Mouse (Mus musculus): ENCODE measurements at regions not wholly inside any gene's neighbourhood (a gene's known extent, or its start where the extent isn't known, plus 50 kb on each side); places are given as distances from the start of the nearest gene placed in this dataset.

- H3K4me3 ChIP-seq = no peak overlapping the region
- WGBS = 43% methylated on average over 8 of the region's 8 CpGs
- no peak overlapping the region for H3K4me2 ChIP-seq (replicated peaks)
- no peak overlapping the region for H3K9ac ChIP-seq
- no peaks in the 10 kb centered on the region for H3K4me1 ChIP-seq
- no peaks in the 10 kb centered on the region for H3K36me3 ChIP-seq
- no peak for ATAC-seq (ENCODE audit: low FRiP score, low read depth)
- H3K27ac ChIP-seq = no peak overlapping the region
- no peaks in the 10 kb centered on the region for H3K9me3 ChIP-seq
- 0 out of 2 replicates have a peak, but pooled peaks cover 5% of the 10 kb centered on the region for H3K27me3 ChIP-seq (replicated peaks)
Observed at GRCm38 (mm10) chr4:135041921-135042320, 78.5 kb upstream of the Runx3 start.

DNA sequence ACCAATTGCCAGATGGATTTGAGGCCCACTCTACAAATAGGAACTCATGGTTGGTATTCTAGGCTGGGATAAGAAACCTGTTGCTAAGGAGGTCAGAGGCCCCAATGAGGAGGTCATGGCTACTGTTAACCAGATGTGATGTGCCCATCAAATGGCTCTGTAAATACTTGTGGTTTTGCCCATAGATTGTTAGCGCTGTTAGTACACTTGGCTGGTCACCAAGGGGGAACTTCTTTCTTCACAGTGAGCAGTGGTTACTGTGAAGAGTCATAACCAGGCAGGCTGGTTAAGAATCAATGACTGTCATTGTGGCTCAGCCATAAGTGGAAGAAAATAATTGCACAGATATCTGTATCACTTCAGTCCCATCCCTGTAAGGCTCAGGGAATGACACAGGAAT is 78.0 kb upstream of the Runx3 start:
- Histone ChIP-seq H3K9me3 (no peaks in the 10 kb centered on the region), H3K4me1 (no peaks in the 10 kb centered on the region), H3K36me3 (no peaks in the 10 kb centered on the region), H3K4me2 (replicated peaks) (no peak overlapping the region), H3K27me3 (replicated peaks) (0 out of 2 replicates have a peak, but pooled peaks cover 5% of the 10 kb centered on the region), H3K27ac (no peak overlapping the region), H3K9ac (no peak overlapping the region), H3K4me3 (no peak overlapping the region)
- ATAC-seq (ENCODE audit: low FRiP score, low read depth) = no peak
- whole genome bisulfite sequencing = 88% methylated on average over 1 of the region's 1 CpGs

DNA sequence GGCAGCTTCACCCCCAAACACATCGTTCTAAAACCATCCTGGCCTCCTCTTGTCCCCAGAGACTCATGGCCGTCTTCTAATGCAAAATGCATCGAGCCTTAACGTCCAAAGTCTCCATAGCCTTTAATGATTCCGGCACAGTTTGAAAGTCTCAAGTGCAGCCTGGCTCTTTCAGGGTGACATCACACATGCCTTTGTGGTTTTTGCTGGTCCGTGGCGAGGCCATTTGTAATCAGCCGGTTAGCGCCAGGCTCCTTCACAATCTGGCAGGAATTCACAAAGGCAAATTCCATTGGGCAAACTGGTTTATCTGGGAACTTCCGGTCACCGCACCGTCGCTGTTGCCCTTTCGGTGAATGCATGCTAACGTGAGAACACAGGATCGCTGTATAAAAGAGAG is 75.4 kb upstream of the Runx3 start:
- Histone ChIP-seq H3K9me3 (no peaks in the 10 kb centered on the region), H3K4me2 (replicated peaks) (no peak overlapping the region), H3K4me1 (no peaks in the 10 kb centered on the region), H3K27ac (no peak overlapping the region), H3K9ac (no peak overlapping the region), H3K27me3 (replicated peaks) (0 out of 2 replicates have a peak, but pooled peaks cover 5% of the 10 kb centered on the region), H3K36me3 (no peaks in the 10 kb centered on the region), H3K4me3 (no peak overlapping the region)
- ATAC-seq (ENCODE audit: low FRiP score, low read depth) = no peak
- 75% methylated on average over 16 of the region's 16 CpGs for WGBS

GRCm38 (mm10) chr4:135046619-135047018 is 73.8 kb upstream of the Runx3 start:
- ATAC-seq (ENCODE audit: low FRiP score, low read depth) = no peak
- Histone ChIP-seq H3K4me1 (no peaks in the 10 kb centered on the region), H3K27ac (no peak overlapping the region), H3K9ac (no peak overlapping the region), H3K36me3 (no peaks in the 10 kb centered on the region), H3K4me3 (no peak overlapping the region), H3K4me2 (replicated peaks) (no peak overlapping the region), H3K27me3 (replicated peaks) (0 out of 2 replicates have a peak, but pooled peaks cover 5% of the 10 kb centered on the region), H3K9me3 (no peaks in the 10 kb centered on the region)
- WGBS = 84% methylated on average over 7 of the region's 7 CpGs

DNA sequence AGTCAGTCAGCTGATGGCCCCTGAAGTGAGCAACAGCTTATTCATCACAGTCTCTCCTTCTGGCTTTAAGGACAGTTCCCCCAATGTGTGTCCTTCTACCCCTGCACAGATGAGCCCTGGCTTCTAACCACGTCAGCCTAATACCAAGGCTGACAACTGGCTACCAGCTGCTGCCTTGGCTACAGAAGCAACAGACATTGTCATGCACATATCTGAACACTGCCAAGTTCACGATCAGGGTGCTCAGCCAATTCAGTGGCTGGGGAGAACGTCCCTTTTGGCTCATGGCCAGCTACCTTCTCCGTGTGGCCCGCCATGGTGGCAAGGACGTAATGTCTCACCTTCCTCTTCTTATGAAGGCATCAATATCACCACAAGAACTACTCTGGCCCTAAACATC is 73.2 kb upstream of the Runx3 start:
- no peak for ATAC-seq (ENCODE audit: low FRiP score, low read depth)
- Histone ChIP-seq H3K4me3 (no peak overlapping the region), H3K9me3 (no peaks in the 10 kb centered on the region), H3K27me3 (replicated peaks) (0 out of 2 replicates have a peak, but pooled peaks cover 5% of the 10 kb centered on the region), H3K36me3 (no peaks in the 10 kb centered on the region), H3K9ac (no peak overlapping the region), H3K4me2 (replicated peaks) (no peak overlapping the region), H3K27ac (no peak overlapping the region), H3K4me1 (no peaks in the 10 kb centered on the region)
- 81% methylated on average over 6 of the region's 6 CpGs for WGBS

GRCm38 (mm10) chr4:135047771-135048170 is 72.7 kb upstream of the Runx3 start:
- Histone ChIP-seq H3K4me1 (no peaks in the 10 kb centered on the region), H3K4me2 (replicated peaks) (no peak overlapping the region), H3K36me3 (no peaks in the 10 kb centered on the region), H3K9ac (no peak overlapping the region), H3K9me3 (no peaks in the 10 kb centered on the region), H3K4me3 (no peak overlapping the region), H3K27ac (no peak overlapping the region), H3K27me3 (replicated peaks) (0 out of 2 replicates have a peak, but pooled peaks cover 5% of the 10 kb centered on the region)
- WGBS = 86% methylated on average over 5 of the region's 5 CpGs
- ATAC-seq (ENCODE audit: low FRiP score, low read depth) = no peak

GRCm38 (mm10) chr4:135049924-135050323 is 70.5 kb upstream of the Runx3 start:
- Histone ChIP-seq H3K4me1 (no peaks in the 10 kb centered on the region), H3K27ac (no peak overlapping the region), H3K9ac (no peak overlapping the region), H3K9me3 (no peaks in the 10 kb centered on the region), H3K4me2 (replicated peaks) (no peak overlapping the region), H3K36me3 (no peaks in the 10 kb centered on the region), H3K27me3 (replicated peaks) (0 out of 2 replicates have a peak, but pooled peaks cover 5% of the 10 kb centered on the region), H3K4me3 (no peak overlapping the region)
- 28% methylated on average over 10 of the region's 10 CpGs for WGBS
- no peak for ATAC-seq (ENCODE audit: low FRiP score, low read depth)

DNA sequence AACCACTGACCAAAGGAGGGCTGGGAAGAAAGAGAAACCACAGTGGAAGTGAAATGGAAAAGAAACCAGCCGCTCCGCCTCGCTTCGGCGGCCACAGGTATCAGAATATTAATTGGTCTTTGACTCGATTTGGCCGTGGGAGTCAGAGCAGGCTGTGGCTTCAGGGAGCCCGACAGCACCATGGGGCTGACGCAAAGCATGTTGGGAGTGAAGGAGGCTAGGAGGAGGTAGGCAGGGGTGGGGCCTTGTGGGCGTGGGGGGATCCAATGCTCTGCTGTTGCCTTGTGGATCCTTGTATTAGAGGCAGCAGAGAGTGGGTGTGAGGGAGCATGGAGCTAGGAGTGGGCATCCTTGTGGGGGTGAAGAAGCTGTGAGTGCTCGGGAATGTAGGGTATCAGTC is 69.0 kb upstream of the Runx3 start:
- no peak overlapping the region for H3K4me3 ChIP-seq
- H3K4me2 ChIP-seq (replicated peaks) = no peak overlapping the region
- H3K27me3 ChIP-seq (replicated peaks) = 0 out of 2 replicates have a peak, but pooled peaks cover 3% of the 10 kb centered on the region
- no peaks in the 10 kb centered on the region for H3K9me3 ChIP-seq
- no peak for ATAC-seq (ENCODE audit: low FRiP score, low read depth)
- no peak overlapping the region for H3K9ac ChIP-seq
- no peaks in the 10 kb centered on the region for H3K36me3 ChIP-seq
- H3K27ac ChIP-seq = no peak overlapping the region
- WGBS = 84% methylated on average over 11 of the region's 11 CpGs
- H3K4me1 ChIP-seq = no peaks in the 10 kb centered on the region

DNA sequence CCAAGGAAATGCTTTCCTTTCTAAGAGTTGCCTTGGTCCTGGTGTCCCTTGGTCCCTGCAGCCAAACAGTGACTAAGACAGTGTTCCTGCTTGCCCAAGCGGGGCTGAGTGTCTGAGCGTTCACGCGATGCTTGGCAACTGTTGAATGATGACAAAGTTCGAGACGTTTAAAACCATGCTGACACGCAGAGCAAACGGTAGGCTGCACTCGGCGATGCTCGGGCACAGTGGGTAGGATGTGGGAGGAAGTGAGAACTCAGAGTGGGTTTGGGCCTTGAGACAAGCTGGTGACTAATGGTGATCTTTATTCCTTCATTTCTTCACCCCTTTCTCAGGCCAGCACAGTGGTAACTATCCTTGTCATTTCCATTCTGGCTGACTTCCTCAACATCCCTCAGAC is 66.9 kb upstream of the Runx3 start:
- no peak overlapping the region for H3K4me3 ChIP-seq
- no peaks in the 10 kb centered on the region for H3K9me3 ChIP-seq
- H3K27ac ChIP-seq = no peak overlapping the region
- no peak overlapping the region for H3K4me2 ChIP-seq (replicated peaks)
- ATAC-seq (ENCODE audit: low FRiP score, low read depth) = no peak
- 93% methylated on average over 11 of the region's 11 CpGs for WGBS
- no peaks in the 10 kb centered on the region for H3K4me1 ChIP-seq
- no peak overlapping the region for H3K9ac ChIP-seq
- no peaks in the 10 kb centered on the region for H3K27me3 ChIP-seq (replicated peaks)
- no peaks in the 10 kb centered on the region for H3K36me3 ChIP-seq

GRCm38 (mm10) chr4:135054353-135054752 is 66.1 kb upstream of the Runx3 start:
- Histone ChIP-seq H3K9ac (no peak overlapping the region), H3K4me2 (replicated peaks) (no peak overlapping the region), H3K27ac (no peak overlapping the region), H3K4me3 (no peak overlapping the region), H3K4me1 (no peaks in the 10 kb centered on the region), H3K36me3 (no peaks in the 10 kb centered on the region), H3K9me3 (no peaks in the 10 kb centered on the region), H3K27me3 (replicated peaks) (no peaks in the 10 kb centered on the region)
- 89% methylated on average over 10 of the region's 10 CpGs for WGBS
- no peak for ATAC-seq (ENCODE audit: low FRiP score, low read depth)

DNA sequence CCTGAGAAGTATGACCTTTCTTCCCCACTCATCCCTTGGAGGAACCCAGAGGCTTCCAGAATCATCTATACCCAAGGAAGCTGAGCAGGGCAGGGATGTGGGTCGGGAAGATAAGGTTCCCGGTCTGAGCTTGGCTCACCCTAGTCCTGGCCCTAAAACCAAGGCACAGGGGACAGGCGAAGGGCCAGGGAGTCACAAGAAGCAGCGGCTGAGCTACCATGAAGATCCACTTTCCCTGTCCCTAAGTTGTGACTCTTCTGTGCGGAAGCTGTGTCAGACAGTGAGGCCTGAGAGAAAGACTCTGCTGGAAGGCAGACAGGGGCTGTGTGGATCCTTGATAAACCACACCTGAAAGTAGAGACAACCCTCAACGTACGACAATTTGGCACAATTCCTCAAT is 64.1 kb upstream of the Runx3 start:
- WGBS = 88% methylated on average over 7 of the region's 7 CpGs
- Histone ChIP-seq H3K36me3 (no peaks in the 10 kb centered on the region), H3K9me3 (no peaks in the 10 kb centered on the region), H3K27ac (no peak overlapping the region), H3K4me3 (no peak overlapping the region), H3K9ac (no peak overlapping the region), H3K4me2 (replicated peaks) (no peak overlapping the region), H3K27me3 (replicated peaks) (no peaks in the 10 kb centered on the region), H3K4me1 (no peaks in the 10 kb centered on the region)
- no peak for ATAC-seq (ENCODE audit: low FRiP score, low read depth)

GRCm38 (mm10) chr4:135057286-135057685 is 63.2 kb upstream of the Runx3 start:
- no peaks in the 10 kb centered on the region for H3K4me1 ChIP-seq
- WGBS = 88% methylated on average over 11 of the region's 11 CpGs
- H3K27ac ChIP-seq = no peak overlapping the region
- no peak overlapping the region for H3K4me3 ChIP-seq
- no peak overlapping the region for H3K9ac ChIP-seq
- no peaks in the 10 kb centered on the region for H3K9me3 ChIP-seq
- no peaks in the 10 kb centered on the region for H3K27me3 ChIP-seq (replicated peaks)
- no peak for ATAC-seq (ENCODE audit: low FRiP score, low read depth)
- no peak overlapping the region for H3K4me2 ChIP-seq (replicated peaks)
- H3K36me3 ChIP-seq = no peaks in the 10 kb centered on the region

DNA sequence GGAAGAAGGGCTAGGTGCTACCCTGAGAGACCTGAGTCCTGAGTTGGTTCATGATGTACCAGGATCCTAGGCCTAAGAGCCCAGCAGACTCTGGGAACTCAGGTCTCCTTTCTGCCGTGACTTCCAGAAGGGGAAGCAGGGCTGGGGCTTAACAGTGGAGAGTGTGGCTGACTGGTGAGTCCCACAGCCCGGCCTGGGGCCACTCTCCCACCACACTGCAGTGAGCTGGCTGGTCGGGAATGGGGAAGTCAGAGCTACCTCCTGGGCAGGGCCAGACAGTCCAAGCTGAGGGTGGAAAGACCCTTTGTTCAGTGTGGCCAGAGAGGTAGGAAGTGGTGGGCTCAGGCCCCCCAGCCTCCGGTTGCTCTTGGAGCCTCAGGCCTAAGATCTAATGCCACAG is 61.6 kb upstream of the Runx3 start:
- no peaks in the 10 kb centered on the region for H3K4me1 ChIP-seq
- H3K27me3 ChIP-seq (replicated peaks) = 0 out of 2 replicates have a peak, but pooled peaks cover 1% of the 10 kb centered on the region
- no peak overlapping the region for H3K4me3 ChIP-seq
- no peaks in the 10 kb centered on the region for H3K36me3 ChIP-seq
- no peak overlapping the region for H3K4me2 ChIP-seq (replicated peaks)
- whole genome bisulfite sequencing = 69% methylated on average over 4 of the region's 4 CpGs
- no peak for ATAC-seq (ENCODE audit: low FRiP score, low read depth)
- no peak overlapping the region for H3K9ac ChIP-seq
- no peak overlapping the region for H3K27ac ChIP-seq
- H3K9me3 ChIP-seq = no peaks in the 10 kb centered on the region
